Mouse (Mus musculus): Measurements from ENCODE around the gene Aldh3b3.

- TF ChIP-seq EP300 (IDR thresholded peaks at IDR 0.05) (no peak), CTCF (IDR thresholded peaks at IDR 0.05) (no peak)
Measured at GRCm38 (mm10) chr19:3998335-3998734, 39.9 kb downstream of the Aldh3b3 start.
